Mouse (Mus musculus) G1E (cell line): Measurements from ENCODE around the gene Amfr. TPM values are rescaled to one million over a fixed set of nuclear protein-coding genes. Genes with fewer than 3 reads are reported as not detected.

Experiments used
- ATAC-seq: 2 replicates; pipeline ENCODE4 v1.8.0; 2016; ENCODE audit warnings: mild to moderate bottlenecking; ENCODE audit not compliant: insufficient number of reproducible peaks, poor library complexity, low FRiP score, severe bottlenecking; ENCODE audit errors: extremely low read depth
- DNase-seq: peaks from one replicate; pipeline ENCODE4 v3.0.0; 2012; ENCODE audit warnings: low spot score
- H3K27me3 ChIP-seq: 2 replicates; pipeline ENCODE4 v1.6.1; 2012; ENCODE audit warnings: mild to moderate bottlenecking, low read length, inconsistent platforms; ENCODE audit not compliant: insufficient read depth
- H3K36me3 ChIP-seq: replicated peaks from 2 replicates; pipeline ENCODE3; 2012; ENCODE audit warnings: mild to moderate bottlenecking, inconsistent platforms
- H3K4me1 ChIP-seq: 2 replicates; pipeline ENCODE4 v1.6.1; 2012; ENCODE audit warnings: low read depth, low read length, inconsistent platforms, mixed read lengths; ENCODE audit not compliant: insufficient read depth
- H3K4me3 ChIP-seq: 2 replicates; pipeline ENCODE4 v1.5.1; 2012; ENCODE audit warnings: low read depth, mild to moderate bottlenecking, inconsistent platforms, low read length, moderate library complexity, mixed read lengths
- H3K9me3 ChIP-seq: replicated peaks from 2 replicates; pipeline ENCODE4 v1.6.1; 2012; ENCODE audit warnings: inconsistent platforms
- CTCF ChIP-seq: IDR thresholded peaks from 2 replicates; pipeline ENCODE4 v1.5.1; 2012; ENCODE audit warnings: low read depth, low read length, inconsistent platforms, mixed read lengths
- GATA1 ChIP-seq: IDR thresholded peaks from 2 replicates; pipeline ENCODE4 v1.6.1; 2012; ENCODE audit warnings: borderline replicate concordance, low read length, inconsistent platforms, mixed read lengths
- GATA2 ChIP-seq: IDR thresholded peaks from 2 replicates; pipeline ENCODE4 v1.6.1; 2012; ENCODE audit warnings: low read depth, low read length, inconsistent platforms, borderline replicate concordance
- polyA plus RNA-seq: library from polyadenylated mRNA; stranded (reverse); fragments of >175 nt; gene quantifications from 2 replicates; pipeline ENCODE4 v1.2.3, GENCODE M21; 2012
- total RNA-seq, 2 experiments: library from RNA; stranded (forward) in 1 of 2; stranded (reverse) in 1 of 2; fragments of 200-1000 nt in 1 of 2; fragments of >200 nt in 1 of 2; fragmentation: Nextera tagmentation in 1 of 2; gene quantifications; 2 replicates each; pipeline ENCODE4 v1.2.3; 2014 to 2017

The Amfr gene
- total and polyA plus RNA-seq, 3 experiments, result 26.1 to 108 (median 35.7) TPM

- no peak for TF ChIP-seq GATA1
- TF ChIP-seq GATA2, result no peak
- no peak for TF ChIP-seq CTCF
- DNase-seq (no peak), ATAC-seq (no peak)
- Histone ChIP-seq H3K27me3 (no peaks in the 10 kb centered on the region), H3K4me1 (no peaks in the 10 kb centered on the region), H3K4me3 (no peak overlapping the region), H3K9me3 (peaks cover 16% of the 10 kb centered on the region), H3K36me3 (no peaks in the 10 kb centered on the region)
Observed at GRCm38 (mm10) chr8:93923897-93924334, 88.7 kb downstream of the Amfr start.

Other genes with a start within 250 kb of the Amfr start
- not detected in 2 replicates for gene Gnao1, start 202.9 kb downstream of the Amfr start, total RNA-seq (2014; fragmentation: Nextera tagmentation)
- gene Gnao1, start 202.9 kb downstream of the Amfr start, total RNA-seq (2017), result 0.12 and 0.27 TPM in 2 replicates
- not detected in 2 replicates for gene Gnao1, start 202.9 kb downstream of the Amfr start, polyA plus RNA-seq
- gene Nudt21, start 24.2 kb upstream of the Amfr start, total RNA-seq (2014; fragmentation: Nextera tagmentation), result 33.2 and 48.8 TPM in 2 replicates
- 157 and 165 TPM in 2 replicates for gene Nudt21, start 24.2 kb upstream of the Amfr start, total RNA-seq (2017)
- 470 and 611 TPM in 2 replicates for gene Nudt21, start 24.2 kb upstream of the Amfr start, polyA plus RNA-seq
- gene Ogfod1, start 24.4 kb upstream of the Amfr start, total RNA-seq (2014; fragmentation: Nextera tagmentation), result 23.9 and 31.9 TPM in 2 replicates
- gene Ogfod1, start 24.4 kb upstream of the Amfr start, total RNA-seq (2017), result 9.8 and 11.7 TPM in 2 replicates
- gene Ogfod1, start 24.4 kb upstream of the Amfr start, polyA plus RNA-seq, result 7.3 and 9.5 TPM in 2 replicates
- 26.6 and 30.4 TPM in 2 replicates for gene Bbs2, start 86.1 kb upstream of the Amfr start, total RNA-seq (2014; fragmentation: Nextera tagmentation)
- gene Bbs2, start 86.1 kb upstream of the Amfr start, total RNA-seq (2017), result 11.6 and 13.4 TPM in 2 replicates
- gene Bbs2, start 86.1 kb upstream of the Amfr start, polyA plus RNA-seq, result 3.1 and 3.7 TPM in 2 replicates
- gene Mt4, start 124.4 kb upstream of the Amfr start, total RNA-seq (2014; fragmentation: Nextera tagmentation), result not detected in 2 replicates
- not detected in 2 replicates for gene Mt4, start 124.4 kb upstream of the Amfr start, total RNA-seq (2017)
- not detected in 2 replicates for gene Mt4, start 124.4 kb upstream of the Amfr start, polyA plus RNA-seq
- not detected in 2 replicates for gene Mt3, start 139.8 kb upstream of the Amfr start, total RNA-seq (2014; fragmentation: Nextera tagmentation)
- gene Mt3, start 139.8 kb upstream of the Amfr start, total RNA-seq (2017), result not detected in 2 replicates
- not detected in 2 replicates for gene Mt3, start 139.8 kb upstream of the Amfr start, polyA plus RNA-seq
- 541 and 661 TPM in 2 replicates for gene Mt2, start 159.8 kb upstream of the Amfr start, total RNA-seq (2014; fragmentation: Nextera tagmentation)
- gene Mt2, start 159.8 kb upstream of the Amfr start, total RNA-seq (2017), result 2,059 and 2,753 TPM in 2 replicates
- 6,726 and 9,419 TPM in 2 replicates for gene Mt2, start 159.8 kb upstream of the Amfr start, polyA plus RNA-seq
- 1,659 and 2,059 TPM in 2 replicates for gene Mt1, start 166.2 kb upstream of the Amfr start, total RNA-seq (2014; fragmentation: Nextera tagmentation)
- gene Mt1, start 166.2 kb upstream of the Amfr start, total RNA-seq (2017), result 5,034 and 5,354 TPM in 2 replicates
- gene Mt1, start 166.2 kb upstream of the Amfr start, polyA plus RNA-seq, result 1,198 and 3,016 TPM in 2 replicates
- gene Nup93, start 201.7 kb upstream of the Amfr start, total RNA-seq (2014; fragmentation: Nextera tagmentation), result 37.7 and 39.9 TPM in 2 replicates
- gene Nup93, start 201.7 kb upstream of the Amfr start, total RNA-seq (2017), result 40.8 and 42.5 TPM in 2 replicates
- gene Nup93, start 201.7 kb upstream of the Amfr start, polyA plus RNA-seq, result 5.6 and 6.0 TPM in 2 replicates